Mouse (Mus musculus) regulatory T cell (primary cell): ENCODE measurements at regions not wholly inside any gene's neighbourhood (a gene's known extent, or its start where the extent isn't known, plus 50 kb on each side); places are given as distances from the start of the nearest gene placed in this dataset.

ENCODE experiments used
- in situ Hi-C: fragments of 300-600 bp; cut with MboI, MseI; formaldehyde crosslinking; loops from one replicate; pipeline ENCODE4 v1.15.1; 2025; ENCODE audit warnings: high pct_unique_total_duplicates

DNA sequence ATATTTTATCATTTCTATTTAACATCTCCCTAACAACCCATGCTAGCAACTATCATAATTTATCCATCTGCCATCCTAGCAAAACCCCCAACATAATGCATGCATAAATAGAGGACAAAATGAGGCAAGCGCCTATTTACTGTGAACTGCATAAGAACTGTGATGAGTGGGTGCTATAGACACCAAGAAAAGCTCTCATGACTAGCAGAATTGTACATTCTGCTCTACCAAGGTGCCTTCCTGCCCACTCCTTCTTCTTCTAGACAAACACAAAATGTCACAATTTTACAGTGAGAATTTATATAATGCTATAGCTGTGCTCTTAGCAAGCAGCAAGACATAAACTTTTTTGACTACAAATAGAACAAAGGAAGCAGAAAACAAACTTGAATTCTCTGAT, 305.9 kb downstream of the Brinp1 start:
- in situ Hi-C loops, result no loop called here

DNA sequence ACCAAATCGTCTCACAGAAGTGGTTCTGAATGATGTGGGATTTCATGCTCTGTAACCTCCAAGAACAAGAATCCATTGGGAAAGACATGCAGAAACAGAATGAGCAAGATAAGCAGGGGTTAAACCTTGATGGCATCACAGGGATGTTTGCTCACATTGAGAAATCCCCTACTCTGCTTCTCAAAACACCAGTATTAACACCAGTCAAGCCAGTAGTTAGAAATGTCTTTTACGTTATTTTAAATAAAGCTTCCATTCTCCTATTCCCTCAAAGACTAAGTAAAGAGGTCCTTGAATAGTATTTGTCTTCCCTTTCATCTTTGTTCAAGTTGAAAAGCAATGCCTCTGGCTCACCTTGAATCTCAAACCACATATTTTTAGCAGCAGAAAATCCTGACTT, 320.9 kb downstream of the Brinp1 start:
- in situ Hi-C loops, result no loop called here

DNA sequence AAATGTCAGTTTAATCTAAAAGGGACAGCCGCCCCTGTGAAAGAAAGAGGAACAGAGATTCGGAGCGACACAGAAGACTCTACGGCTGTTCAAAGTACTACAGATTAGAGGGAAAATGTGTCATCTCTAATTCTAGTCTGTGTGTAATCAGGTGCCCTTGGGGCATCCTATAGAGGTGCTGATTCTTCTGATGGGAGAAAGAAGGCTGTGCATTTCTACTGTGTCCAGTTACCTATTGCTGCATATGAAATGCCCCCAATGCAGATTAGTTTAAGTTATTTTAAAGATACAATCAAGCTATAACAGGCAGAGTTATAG, 330.2 kb downstream of the Brinp1 start:
- in situ Hi-C loops, result no loop called here

DNA sequence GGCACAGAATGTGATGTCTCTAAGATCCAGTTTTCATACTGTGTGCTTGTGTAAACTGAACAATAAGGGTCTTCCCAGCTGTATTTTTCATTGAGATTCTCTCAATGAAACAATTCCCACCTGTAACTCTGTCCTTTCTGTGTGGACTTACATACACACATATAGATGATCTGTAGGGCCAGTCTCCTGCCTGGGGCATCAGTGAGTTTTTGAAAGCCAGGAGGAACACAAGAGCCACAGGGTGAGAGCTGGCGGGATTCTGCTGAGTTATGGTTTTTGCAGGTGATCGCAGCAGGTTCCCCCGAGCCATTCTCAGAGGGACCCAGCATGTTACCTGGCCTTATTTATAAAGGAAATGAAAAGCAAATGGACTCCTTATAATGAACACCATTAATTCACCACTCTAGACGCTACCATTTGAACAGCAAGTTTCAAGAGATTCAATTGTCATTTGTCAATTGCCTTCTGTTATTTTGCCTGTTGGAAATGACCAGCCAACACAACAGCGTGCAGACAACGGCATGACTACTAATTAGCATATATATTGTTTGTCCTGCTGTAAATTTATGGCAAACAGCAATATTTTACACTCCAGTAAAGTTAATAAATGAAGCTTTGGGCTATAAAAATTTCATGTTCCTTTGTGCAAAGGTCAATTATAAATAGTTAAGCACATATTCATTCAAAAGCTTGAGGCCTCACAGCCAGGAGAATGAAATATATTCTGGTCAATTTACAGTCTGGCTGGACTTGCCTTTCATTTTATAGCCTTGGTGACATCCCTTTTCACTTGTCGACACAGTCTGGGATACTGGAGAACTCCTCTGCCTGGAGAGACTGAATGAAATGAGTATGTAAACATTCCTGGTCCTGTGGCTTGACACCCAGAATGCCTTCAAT, 330.8 kb downstream of the Brinp1 start:
- in situ Hi-C loops, result no loop called here

DNA sequence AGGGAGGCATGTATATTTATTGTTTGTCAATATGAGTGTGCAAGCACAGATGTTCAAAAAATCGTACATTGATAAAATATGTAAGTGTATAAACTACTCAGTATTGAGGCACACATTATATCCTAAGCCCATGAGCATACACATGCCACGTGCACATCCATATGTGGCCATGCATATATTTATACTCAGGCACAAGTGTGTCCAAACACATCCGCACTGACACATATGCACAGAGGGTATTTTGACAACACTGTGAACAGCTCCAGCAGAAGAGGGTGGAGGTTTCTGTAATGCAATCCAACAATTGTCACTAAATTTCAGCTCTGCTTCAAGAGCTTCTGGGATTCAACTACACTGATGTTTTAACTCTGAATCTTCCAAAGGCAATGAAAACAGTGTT, 333.6 kb downstream of the Brinp1 start:
- in situ Hi-C loops, result no loop called here

DNA sequence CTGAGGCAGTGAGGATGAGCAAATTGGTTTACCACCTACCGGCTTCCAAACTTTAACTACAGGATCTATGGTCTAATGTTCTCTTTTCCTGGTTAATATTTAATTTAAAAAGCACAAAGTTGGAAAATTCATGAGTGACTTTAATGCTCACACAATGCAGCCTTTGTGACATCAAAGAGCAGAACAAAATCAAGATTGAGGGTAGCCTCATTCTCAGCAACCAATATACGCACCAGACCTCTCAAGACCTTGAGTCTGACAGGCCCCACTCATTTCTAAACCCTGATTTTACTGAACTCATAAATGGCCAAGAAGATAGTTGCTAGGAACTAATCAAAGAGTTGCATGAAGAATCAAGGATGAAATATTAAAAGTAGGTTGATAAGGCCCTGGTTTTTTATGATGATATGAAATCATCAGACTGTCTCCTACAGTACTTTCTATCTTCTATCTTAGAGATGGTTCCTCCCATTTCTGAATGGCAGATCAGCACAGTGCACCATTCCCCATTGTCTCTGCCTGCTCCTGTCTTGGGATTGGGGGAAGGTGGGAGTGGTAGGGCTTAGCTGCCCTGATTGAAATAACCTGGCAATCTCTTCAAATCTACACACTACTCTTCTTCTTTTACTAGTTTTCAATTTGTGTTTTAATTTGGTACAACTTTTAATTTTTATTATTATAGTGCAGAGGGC, 338.3 kb downstream of the Brinp1 start:
- in situ Hi-C loops, result no loop called here

DNA sequence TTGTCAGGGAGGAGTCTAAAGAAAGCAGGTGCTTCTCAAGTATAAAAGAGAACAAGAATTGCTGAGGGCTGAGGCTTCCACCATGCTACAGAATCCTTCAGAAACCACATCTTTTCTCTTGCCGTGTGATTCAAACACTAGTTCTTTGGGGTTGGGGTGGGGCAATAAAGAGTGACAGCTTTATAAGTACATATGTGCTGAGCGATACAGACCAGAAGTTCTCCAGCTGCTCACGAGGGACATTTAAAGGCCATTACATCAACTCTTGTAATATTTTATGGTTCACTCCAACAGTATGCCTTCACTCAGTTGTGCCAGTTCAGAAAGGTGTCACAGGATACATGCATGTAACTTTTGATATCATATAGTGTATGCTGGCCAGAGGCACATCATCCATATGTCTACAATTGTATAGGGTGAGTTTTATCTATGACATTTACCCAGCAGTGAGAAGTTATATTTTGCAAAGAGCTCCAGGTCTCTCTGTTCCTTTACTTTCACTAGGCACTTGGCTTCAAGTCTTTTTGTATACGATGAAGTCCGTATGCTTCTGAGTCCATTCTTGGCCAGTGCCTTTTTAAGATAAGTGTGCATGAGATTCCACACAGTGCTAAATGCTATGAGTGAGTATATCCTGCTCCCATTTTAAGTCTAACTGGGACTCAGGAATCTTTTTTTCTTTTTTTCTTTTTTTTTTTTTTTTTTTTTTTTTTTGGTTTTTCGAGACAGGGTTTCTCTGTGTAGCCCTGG, 341.8 kb downstream of the Brinp1 start:
- in situ Hi-C loops, result no loop called here

DNA sequence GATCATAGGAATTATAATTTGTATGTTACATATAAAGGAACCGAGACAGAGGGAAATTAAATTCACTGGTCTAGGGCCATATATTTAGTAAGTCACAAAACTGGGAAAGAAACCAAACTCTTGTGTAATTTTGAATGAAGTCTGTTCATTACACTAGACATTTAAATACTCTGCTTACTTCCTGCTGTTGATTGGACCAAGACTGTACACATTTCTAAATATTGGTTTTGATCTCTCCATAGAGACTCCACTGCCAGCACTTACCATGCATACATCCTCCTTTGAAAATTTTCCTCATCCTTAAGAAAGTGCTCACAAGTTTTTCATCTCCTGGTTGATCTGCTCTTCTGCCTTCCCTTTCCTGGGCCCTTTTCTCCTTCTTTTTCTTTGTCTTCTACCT, 358.9 kb downstream of the Brinp1 start:
- in situ Hi-C loops, result no loop called here

DNA sequence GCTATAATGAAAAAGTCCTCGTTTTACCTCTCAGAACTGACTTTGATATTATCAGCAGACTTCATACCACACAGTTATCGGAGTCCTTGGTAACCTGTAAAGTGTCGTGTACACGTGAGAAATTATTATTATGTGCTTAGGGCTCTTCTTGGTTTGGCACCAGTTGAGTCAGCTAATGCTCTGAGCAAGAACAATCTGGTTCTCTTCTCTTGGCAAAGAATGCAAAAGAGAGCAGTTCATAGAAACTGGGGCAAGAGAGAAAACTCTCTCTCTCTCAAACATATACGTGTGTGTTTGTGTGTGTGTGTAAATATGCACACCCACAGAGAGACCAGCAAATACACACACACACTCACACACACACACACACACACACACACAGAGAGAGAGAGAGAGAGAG, 378.8 kb downstream of the Brinp1 start:
- in situ Hi-C loops, result no loop called here

DNA sequence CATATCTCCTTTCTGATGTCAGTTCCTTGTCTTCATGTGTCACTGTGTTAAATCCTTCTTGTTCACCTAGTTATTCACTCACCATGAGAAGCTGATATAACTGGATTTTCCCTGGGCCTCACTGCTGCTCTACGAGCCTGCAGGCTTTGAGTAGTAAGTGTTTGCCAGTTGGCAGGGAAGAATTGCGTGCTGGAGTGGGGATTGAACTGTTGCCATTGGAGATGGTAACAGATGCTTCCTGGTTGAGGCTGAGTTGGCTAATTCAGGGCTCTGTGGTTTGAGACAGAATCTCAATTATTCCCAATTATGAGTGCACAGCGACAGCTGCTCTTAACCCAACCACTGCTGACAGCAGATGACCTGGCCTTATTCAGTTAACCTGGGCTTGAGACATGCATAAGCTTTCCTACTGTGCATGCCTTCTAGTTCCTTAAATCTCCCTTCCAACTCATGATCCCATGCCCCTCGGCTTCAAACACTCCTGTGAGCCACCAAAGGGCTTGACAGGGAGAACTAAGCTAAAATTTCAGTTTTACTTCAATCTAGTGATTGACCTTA, 379.5 kb downstream of the Brinp1 start:
- in situ Hi-C loops, result no loop called here

DNA sequence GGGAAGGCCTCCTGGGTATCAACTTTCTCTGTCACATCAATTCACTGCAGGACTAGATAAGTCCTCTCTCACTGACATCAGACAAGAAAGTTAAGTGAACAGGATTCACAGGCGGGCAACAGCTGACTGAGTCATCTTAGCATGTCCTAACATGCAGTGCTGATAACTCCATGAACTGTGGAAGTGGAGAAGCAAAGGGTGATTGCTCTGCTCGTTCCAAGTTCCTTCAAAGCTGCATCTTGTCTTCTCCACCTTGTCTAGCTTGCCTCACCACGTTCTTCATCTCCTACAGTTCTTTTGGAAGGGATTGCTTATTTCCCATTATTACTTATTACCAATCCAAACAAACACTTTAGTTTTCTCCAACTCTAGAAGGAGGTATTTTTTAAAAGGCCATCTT, 380.9 kb downstream of the Brinp1 start:
- in situ Hi-C loops, result no loop called here

DNA sequence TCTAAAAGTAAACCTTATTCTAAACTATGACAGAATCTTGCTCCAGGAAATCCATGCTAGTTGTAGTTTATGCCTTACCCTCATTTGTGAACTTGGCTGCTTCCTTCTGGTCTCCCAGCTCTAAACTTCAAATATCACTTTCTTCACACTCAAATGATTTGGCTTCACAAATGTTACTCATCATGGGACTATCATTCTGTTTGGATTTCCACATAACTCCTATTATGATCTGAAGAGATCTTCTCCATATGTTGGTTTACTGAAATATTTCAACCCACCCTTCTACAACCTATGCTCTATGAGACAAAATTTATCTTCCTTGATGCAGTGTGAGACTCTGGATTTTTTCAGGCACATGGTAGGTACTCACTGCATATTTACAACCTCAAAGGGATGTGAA, 381.7 kb downstream of the Brinp1 start:
- in situ Hi-C loops, result no loop called here

DNA sequence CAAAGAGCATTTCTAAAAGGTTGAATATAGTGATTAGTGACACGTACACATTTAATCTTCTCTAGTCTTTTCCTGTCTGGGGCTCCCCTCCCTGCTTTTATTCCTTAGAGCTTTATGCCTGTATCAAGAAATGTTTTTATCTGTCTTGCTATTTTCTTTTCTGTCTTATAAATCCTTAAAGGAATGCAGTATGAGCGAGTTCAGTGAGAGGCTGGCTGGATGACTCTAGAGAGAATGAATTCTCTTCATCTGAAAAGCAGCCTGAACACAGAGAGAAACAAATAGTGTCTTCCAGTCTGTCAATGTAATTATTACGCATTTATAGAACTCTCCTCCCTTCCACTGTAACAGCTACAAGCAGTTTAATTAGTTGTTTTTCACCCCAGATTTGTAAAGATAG, 417.9 kb downstream of the Brinp1 start:
- in situ Hi-C loops, result no loop called here

DNA sequence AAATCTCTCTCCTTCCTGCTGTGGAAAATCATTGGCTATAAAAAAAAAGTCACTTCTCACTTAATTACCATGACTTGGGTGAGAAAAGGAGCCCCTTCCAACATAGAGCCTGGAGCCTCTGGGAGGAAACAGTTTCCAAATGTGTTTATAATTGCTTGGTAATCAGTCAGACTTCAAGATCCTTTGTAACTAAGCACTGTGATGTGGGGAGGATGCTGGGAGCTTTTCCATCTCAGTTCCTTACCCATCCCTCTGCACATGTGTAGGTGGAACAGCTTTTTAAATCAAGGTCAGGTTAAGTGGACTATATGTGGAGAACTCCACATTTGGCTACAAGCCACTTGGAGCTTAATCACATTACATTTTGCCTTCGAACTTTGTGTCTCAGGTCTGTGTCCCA, 418.4 kb downstream of the Brinp1 start:
- in situ Hi-C loops, result no loop called here

DNA sequence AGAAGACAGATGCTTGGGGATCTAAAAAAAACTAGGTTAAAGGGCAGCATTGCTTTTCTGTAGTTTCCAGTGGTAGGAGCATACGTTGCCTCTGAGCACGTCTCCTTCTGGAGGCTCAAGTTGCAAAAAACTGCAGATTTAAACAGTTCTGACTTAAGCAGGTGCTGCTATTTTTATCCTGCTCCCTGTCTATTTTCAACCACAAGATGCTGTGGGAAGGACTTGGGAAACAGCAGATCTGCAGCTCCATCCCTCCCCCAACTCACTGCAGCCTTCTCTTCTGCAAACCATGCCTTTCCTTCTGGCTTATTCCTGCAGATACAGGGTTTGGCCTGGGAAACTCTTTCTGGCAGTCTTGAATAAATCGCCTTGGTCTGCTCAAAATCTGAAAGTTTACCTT, 422.1 kb downstream of the Brinp1 start:
- in situ Hi-C loops, result no loop called here

DNA sequence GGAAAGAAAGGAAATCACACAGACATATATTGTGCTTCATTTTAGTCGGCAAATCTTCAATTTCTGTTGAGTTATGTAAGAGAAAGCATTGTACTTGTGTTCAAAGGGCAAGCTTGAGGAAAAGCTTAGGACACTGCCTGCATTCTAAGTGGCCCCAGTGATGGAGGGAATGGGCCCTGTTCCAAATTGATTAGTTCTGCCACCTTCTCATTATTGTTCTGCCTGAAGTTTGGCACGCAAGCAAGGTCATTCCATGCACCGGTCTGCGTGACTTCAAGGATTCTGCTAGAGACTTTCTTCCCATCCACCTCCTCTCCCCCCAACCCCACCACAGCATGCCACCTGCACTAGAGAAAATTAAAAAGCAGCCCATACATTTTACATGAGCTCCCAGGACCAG, 466.2 kb downstream of the Brinp1 start:
- in situ Hi-C loops, result no loop called here

DNA sequence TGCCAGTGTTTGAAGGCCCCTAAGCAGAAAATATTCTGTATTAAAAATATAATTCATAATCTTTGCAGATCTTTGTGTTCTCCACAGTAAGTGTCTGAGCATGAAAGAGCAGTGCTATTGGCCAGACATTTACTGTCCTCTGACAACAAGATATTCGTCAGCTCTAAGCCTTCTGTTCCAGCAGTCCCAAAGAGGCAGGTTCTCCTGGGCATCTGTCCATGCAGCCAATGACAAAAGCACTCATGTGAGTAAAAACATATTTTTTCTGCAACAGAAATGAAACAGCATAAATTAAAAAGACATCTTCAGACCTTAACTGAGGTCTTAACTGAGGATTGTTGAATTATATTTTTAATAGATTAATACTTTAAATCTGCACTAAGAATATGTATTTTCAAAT, 467.3 kb downstream of the Brinp1 start:
- in situ Hi-C loops, result no loop called here

DNA sequence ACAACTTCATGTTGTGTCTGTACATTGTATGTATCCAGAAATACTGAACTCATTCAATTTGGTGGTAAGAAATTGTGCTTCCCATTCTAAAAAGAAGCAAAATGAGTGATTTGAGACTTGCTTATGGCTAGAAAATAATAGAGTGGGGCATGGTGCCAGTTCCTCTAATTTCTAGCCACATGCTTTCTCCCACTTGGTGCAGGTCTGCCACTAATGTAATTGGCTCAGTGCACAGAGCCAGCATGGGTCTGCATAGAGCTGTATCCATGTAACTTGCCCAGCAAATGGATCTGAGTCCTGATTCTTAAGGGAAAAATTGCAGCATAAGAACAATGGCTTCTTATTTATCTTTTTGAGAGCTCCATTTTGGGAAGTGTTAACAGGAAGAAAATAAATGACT, 492.4 kb downstream of the Brinp1 start:
- in situ Hi-C loops, result no loop called here

DNA sequence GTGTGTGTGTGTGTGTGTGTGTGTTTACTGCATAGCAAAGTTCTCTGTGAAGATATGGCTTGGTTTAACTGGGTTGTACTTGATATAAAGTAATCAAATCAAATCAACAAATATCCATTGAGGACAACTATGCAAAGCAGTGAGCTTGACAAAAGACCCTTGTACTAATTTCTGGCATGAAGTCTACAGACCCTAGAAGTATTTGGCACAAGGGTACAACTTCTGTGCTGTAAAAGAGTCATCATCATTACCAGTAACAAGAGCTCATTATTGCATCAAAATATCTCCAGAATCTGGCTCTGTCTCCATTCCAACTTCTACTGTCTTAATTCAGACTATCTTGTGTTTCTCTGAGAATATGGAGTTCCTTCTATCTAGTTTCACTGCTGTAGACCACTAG, 538.2 kb downstream of the Brinp1 start:
- in situ Hi-C loops, result no loop called here

DNA sequence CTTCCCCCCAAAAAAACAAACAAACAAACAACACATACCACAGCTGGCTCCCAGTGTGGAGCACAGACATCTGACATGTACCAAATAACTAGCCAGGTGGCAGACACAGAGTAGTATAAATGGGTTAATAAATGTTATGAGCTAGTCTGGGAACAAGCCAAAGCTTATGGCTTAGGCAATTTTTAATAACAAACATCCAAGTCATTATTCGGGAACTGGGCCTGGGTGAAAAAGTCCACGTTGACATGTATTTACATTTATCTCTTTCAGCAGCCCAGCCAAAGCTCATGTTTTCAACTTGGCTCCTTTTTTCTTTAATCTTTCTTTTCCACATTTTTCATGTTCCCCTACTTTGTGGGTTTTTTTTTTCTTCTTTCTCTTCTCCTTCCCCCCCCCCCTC, 543.4 kb downstream of the Brinp1 start:
- in situ Hi-C loops, result no loop called here

DNA sequence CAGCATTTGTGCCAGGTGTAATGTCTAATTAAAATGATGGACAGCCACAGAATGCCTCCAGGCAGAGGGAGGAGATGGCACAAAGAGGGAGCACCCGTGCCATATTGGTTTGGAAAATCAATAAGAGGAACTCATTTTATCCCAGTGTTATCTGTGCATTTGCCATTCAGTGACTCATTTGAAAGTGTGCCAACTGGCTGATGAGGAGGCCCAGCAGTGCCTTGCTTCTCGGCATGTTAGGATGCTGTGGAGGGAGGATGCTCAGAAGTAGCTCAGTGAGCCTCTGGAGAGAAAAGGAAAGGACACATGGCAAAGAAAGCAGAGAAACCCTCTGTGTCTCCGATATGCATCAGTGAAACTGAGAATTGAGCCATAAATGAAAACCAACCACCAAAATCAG, 549.8 kb downstream of the Brinp1 start:
- in situ Hi-C loops, result no loop called here

DNA sequence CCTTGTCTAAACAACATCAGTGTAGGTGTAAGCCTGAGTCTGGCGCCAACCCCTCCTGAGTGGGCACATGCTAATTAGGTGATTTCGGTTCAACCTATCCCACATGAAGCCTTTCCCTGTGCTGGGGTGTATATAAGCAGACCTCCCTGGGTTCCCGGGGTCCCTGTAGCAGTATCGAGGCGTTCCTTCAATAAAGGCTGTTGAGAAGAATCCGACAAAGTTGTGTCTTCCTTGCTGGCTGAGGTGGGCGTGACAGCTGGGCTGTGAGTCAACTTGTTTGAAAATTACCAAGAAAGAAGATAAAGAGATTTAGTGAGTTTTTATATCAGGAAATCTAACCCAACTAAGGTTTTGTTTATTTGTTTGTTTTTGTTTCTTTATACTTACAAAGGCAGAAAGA, 567.1 kb downstream of the Brinp1 start:
- in situ Hi-C loops, result no loop called here
